Mouse (Mus musculus) stomach, embryonic 16.5 days (tissue): Measurements from ENCODE around the gene Olfr71. TPM values are rescaled to one million over a fixed set of nuclear protein-coding genes. Genes with fewer than 3 reads are reported as not detected.

Source experiments
- ATAC-seq: fragments of 200-750 bp; cut with Nextera tagmentation; 2 replicates; pipeline ENCODE4 v1.8.0; 2017; ENCODE audit warnings: moderate number of reproducible peaks, moderate TSS enrichment; ENCODE audit not compliant: insufficient read depth, low FRiP score
- H3K27ac ChIP-seq: fragments of 300-500 bp; sonication (generic); 2 replicates; pipeline ENCODE4 v1.5.1; 2014; ENCODE audit warnings: low read length
- H3K27me3 ChIP-seq: fragments of 300-500 bp; sonication (generic); 2 replicates; pipeline ENCODE4 v1.6.1; 2014; ENCODE audit warnings: low read length, control low read depth, mixed read lengths; ENCODE audit not compliant: control insufficient read depth, insufficient read depth
- H3K36me3 ChIP-seq: fragments of 300-500 bp; sonication (generic); 2 replicates; pipeline ENCODE4 v1.6.1; 2014; ENCODE audit warnings: low read length; ENCODE audit not compliant: control insufficient read depth, insufficient read depth
- H3K4me1 ChIP-seq: fragments of 300-500 bp; sonication (generic); 2 replicates; pipeline ENCODE4 v1.6.1; 2014; ENCODE audit warnings: low read length, control low read depth, mixed read lengths; ENCODE audit not compliant: control insufficient read depth, insufficient read depth
- H3K4me2 ChIP-seq: fragments of 300-500 bp; sonication (generic); 2 replicates; pipeline ENCODE4 v1.6.1; 2014; ENCODE audit warnings: low read depth, low read length, mixed read lengths
- H3K4me3 ChIP-seq: fragments of 300-500 bp; sonication (generic); replicated peaks from 2 replicates; pipeline ENCODE4 v1.5.1; 2014; ENCODE audit warnings: mild to moderate bottlenecking, low read length
- H3K9ac ChIP-seq: fragments of 300-500 bp; sonication (generic); 2 replicates; pipeline ENCODE4 v1.6.1; 2014; ENCODE audit warnings: low read length
- H3K9me3 ChIP-seq: fragments of 300-500 bp; sonication (generic); replicated peaks from 2 replicates; pipeline ENCODE4 v1.6.1; 2016; ENCODE audit warnings: low read length, control low read depth; ENCODE audit not compliant: control insufficient read depth
- WGBS: fragments of 180-500 bp; shearing (Covaris S2); extraction: QIAGEN DNeasy Blood & Tissue Kit; methylation state at CpG from one replicate; pipeline ENCODE4 v1.1.7; 2014; 5-methylcytosine and 5-hydroxymethylcytosine counted together
- polyA plus RNA-seq: library from polyadenylated mRNA; unstranded; fragments of >200 nt; fragmentation: Nextera tagmentation; extraction: Ambion mirVana; gene quantifications from 2 replicates; pipeline ENCODE4 v1.2.1, GENCODE M21; 2015

Olfr71 gene
- polyA plus RNA-seq, 1 experiment from 2014 or later = not detected

DNA sequence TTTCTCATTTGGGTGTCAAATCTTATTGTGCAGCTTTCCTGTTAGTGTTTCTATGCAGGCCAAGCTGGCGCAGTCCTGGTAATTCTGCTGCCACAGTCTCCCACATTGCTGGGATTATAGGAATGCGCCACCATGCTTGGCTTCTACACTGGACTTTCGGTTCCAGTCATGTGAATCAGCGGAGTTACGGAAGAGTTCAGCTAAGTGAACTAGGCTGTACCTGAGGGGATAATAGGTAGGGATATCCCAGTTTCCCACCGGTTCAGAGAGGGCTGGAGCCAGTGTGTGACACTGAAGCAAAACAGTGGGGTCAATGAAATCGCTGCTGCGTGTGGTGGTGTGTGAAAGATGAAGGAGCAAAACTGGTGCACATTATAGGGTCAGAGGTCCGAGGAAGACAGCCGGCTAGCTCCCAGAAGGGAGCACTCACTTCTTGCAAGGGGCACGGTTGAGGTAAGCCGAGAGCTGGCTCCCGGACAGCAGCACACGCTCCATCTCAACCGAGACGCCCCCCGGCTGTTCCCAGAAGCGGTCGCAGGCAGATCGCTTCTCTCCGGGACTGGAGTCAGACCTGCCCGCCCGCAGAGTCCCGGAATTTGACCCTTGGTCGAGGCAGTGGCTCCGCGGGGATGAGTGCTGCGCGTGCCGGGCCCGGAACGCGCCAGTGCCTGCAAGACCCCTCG is 54.3 kb downstream of the Olfr71 start:
- peak overlapping the region; percentile 81 for H3K4me2 ChIP-seq

More for the DNA sequence above, 54.3 kb downstream of the Olfr71 start:
- H3K4me1 ChIP-seq = peaks cover 4% of the 10 kb centered on the region
- H3K9ac ChIP-seq = peak overlapping the region; percentile 98
- peak; percentile 35 for ATAC-seq
- 5% methylated on average over 34 of the region's 34 CpGs for WGBS
- H3K36me3 ChIP-seq = no peaks in the 10 kb centered on the region
- H3K9me3 ChIP-seq = no peaks in the 10 kb centered on the region
- no peaks in the 10 kb centered on the region for H3K27me3 ChIP-seq
- H3K4me3 ChIP-seq = peak overlapping the region; percentile 87
- H3K27ac ChIP-seq = peak overlapping the region; percentile 89

Other genes starting within 250 kb of the Olfr71 start
- not detected in 2 replicates for gene Sit1, start 226.5 kb downstream of the Olfr71 start, polyA plus RNA-seq
- gene Ccdc107, start 217.4 kb downstream of the Olfr71 start, polyA plus RNA-seq = 106 and 113 TPM in 2 replicates
- gene Arhgef39, start 210.6 kb downstream of the Olfr71 start, polyA plus RNA-seq = 45.0 and 46.1 TPM in 2 replicates
- gene Car9, start 203.3 kb downstream of the Olfr71 start, polyA plus RNA-seq = 22.3 and 22.9 TPM in 2 replicates
- gene Tpm2, start 186.5 kb downstream of the Olfr71 start, polyA plus RNA-seq = 1,306 and 1,388 TPM in 2 replicates
- gene Creb3, start 147.9 kb downstream of the Olfr71 start, polyA plus RNA-seq = 71.4 and 84.7 TPM in 2 replicates
- 62.6 and 64.8 TPM in 2 replicates for gene Tln1, start 147.6 kb downstream of the Olfr71 start, polyA plus RNA-seq
- gene Rgp1, start 131.5 kb downstream of the Olfr71 start, polyA plus RNA-seq = 25.9 and 37.2 TPM in 2 replicates
- 14.2 and 15.6 TPM in 2 replicates for gene Gba2, start 131.4 kb downstream of the Olfr71 start, polyA plus RNA-seq
- gene Msmp, start 125.8 kb downstream of the Olfr71 start, polyA plus RNA-seq = 0.48 and 0.95 TPM in 2 replicates
- gene Npr2, start 78.3 kb downstream of the Olfr71 start, polyA plus RNA-seq = 8.9 and 9.6 TPM in 2 replicates
- gene Spag8, start 56.7 kb downstream of the Olfr71 start, polyA plus RNA-seq = 1.3 TPM in 2 replicates
- gene Hint2, start 53.8 kb downstream of the Olfr71 start, polyA plus RNA-seq = 97.0 and 101 TPM in 2 replicates
- 3.0 and 3.5 TPM in 2 replicates for gene Tmem8b, start 41.3 kb downstream of the Olfr71 start, polyA plus RNA-seq
- 2.6 and 3.2 TPM in 2 replicates for gene Fam221b, start 41.1 kb downstream of the Olfr71 start, polyA plus RNA-seq
- not detected in 2 replicates for gene Olfr70, start 9.4 kb downstream of the Olfr71 start, polyA plus RNA-seq
- gene Hrct1, start 16.9 kb upstream of the Olfr71 start, polyA plus RNA-seq = 1.6 and 2.2 TPM in 2 replicates
- 0.05 and 0.06 TPM in 2 replicates for gene Spaar, start 19.8 kb upstream of the Olfr71 start, polyA plus RNA-seq
- gene Olfr159, start 60.8 kb upstream of the Olfr71 start, polyA plus RNA-seq = not detected in 2 replicates
- not detected in 2 replicates for gene Olfr156, start 113.6 kb upstream of the Olfr71 start, polyA plus RNA-seq
- not detected in 2 replicates for gene Olfr157, start 129.9 kb upstream of the Olfr71 start, polyA plus RNA-seq
- gene Olfr155, start 141.3 kb upstream of the Olfr71 start, polyA plus RNA-seq = not detected in 2 replicates
- 23.8 and 25.4 TPM in 2 replicates for gene Reck, start 165.3 kb upstream of the Olfr71 start, polyA plus RNA-seq
- 105 and 120 TPM in 2 replicates for gene Glipr2, start 247.1 kb upstream of the Olfr71 start, polyA plus RNA-seq